Mouse (Mus musculus): ENCODE data around the gene Pdk2.

Gene Pdk2

DNA sequence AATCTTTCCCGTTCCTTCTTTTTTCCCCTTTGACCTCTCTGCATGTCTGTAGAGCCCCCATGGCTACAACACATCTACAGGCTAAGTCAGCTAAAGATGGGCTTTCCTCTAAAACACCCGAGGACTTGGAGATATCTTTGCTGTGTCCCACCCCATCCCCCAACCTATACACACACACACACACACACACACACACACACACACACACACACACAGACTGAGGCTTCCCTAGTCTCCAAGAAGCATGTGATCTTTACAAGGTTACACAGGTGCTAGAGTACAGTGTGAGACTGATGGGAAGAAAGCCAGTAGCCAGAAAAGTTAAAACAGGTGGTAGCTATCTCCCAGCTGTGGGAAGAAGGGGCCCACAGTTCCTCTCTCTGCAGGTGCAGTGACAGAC lies 54.7 kb downstream of the Pdk2 start:
- no peak for DNase-seq

DNA sequence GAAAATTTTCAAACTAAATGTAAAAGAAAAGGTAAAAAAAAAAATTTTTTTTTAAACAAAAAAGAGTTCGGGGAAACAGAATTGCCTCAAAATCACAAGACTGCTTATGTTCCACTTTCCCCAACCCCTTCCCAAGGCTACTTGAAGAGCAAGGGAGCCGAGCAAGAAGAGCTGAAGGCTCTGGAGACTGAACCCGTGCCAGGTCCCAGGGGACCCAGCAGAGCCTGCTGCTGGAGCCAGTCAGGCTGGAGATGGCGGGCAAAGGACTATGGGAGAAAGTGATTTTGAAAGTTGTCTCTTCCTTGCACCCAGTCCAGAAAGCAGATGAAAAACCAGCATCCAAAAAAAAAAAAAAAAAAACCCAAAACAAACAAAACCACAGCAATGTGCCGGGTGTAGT lies 55.3 kb downstream of the Pdk2 start:
- no peak for DNase-seq

DNA sequence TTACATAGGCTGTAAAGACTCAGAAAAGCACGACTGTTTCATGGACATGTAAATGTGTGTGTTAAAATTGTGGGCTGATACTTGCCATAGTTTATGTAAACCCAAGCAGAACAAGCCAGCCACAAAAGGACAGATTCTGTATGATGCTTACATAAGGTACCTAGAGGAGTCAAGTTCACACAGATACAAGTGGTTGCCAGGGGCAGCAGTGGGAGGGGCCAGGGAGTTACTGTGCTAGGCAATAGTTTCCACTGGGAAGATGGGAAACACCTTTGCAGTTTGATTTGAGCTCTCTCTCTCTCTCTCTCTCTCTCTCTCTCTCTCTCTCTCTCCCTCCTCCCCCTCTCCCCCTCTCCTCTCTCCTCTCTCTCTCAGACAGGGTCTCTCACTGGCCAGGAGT lies 56.0 kb downstream of the Pdk2 start:
- DNase-seq: peak in 1 of 2 experiments; percentile 69

DNA sequence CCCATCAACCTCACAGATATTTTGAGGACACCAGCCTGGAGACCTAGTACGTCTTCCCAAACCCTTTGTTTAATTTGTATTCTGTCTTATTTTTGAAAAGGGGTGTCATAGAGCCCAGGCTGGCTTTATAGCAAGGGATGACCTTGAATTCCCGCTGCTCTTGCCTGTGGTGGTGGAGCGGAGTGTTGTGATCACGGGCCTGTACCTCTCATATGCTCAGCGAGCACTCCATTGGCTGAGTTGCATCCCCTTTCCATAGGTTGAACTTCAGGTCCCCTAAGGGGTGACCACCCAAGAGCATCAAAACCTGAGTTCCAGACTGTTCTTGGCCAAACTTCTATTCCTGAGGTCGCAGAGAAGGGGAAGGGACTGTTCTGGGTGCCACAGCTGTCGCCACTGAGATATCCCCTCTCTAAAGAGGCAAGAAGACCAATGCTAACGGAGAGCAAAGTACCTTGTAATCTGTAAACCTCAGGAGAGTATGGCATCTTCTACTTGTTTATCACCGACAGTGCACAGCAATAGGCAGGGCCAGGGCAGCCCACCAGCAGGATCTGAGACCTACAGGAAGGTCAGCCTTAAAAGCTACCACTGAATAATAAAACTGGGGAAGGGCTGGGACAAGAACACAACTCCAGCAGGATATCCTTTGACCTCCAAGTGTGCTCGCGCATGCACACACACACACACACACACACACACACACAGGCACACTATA lies 61.5 kb downstream of the Pdk2 start:
- no peak for DNase-seq

DNA sequence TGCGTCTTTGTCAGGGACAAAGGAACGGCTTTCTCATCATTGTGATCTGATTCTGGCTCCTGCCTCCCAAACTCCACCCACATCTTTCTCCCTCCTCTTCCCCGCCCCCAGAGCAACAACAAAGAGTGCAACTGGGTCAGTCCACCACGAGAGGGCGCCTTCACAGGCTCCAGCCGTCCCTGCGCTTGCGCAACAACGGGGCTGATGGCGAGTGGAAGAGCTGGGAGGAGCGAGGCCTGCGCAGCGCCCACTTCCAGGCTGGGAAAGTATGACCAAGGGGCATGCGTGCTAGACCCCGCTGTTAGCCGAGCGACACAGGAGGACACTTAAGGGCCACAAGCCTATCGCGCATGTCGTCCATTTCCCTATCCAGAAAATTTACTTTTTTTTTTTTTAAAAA lies 62.2 kb downstream of the Pdk2 start:
- peak; percentile 96 for DNase-seq

DNA sequence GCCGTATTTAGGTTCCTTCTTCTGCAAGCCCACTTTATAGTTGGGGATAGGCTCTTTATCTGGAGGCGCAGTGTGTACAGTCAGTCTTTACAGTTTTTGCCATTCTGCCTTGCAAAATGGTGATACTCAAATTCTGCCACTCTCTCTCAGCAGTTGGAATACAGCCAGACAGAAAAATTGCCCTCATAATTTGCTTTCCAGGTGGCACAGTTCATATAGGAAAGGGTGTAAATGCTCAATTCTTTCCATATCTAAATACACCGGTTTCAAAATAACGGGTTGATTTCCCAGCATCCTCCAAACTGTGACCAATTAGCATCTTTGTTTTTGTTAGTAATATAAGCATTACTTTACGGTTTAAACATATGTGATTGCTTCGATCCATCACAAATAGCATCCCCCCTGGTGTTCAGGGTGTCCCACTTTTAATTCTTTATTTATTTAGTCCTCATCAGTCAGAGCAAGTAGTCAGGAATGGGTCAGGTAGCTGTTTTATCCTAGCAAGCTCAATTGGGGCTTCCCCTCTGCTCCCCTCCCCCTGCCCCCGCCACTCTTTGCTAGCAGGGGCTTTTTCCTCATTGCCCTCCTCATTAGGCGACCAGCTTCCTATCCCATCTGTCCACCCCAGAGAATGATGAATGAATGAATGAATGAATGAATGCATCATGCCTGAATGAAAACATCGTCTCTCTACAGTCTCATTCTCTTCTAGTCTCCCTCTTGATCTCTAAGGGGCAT lies 62.8 kb downstream of the Pdk2 start:
- DNase-seq: no peak
